Mouse (Mus musculus): ENCODE measurements around the gene Vac14. TPM values are rescaled to one million over a fixed set of nuclear protein-coding genes. Genes with fewer than 3 reads are reported as not detected.

Vac14 gene
- polyA plus RNA-seq, 1 experiment from 2014 or later = 20.1 TPM

- no peaks in the 10 kb centered on the region for H3K27me3 ChIP-seq (replicated peaks; ENCODE audit: control insufficient read depth, insufficient read depth, low read length)
- H3K4me1 ChIP-seq (ENCODE audit: control insufficient read depth, insufficient read depth, low read length) = peaks cover 25% of the 10 kb centered on the region
- H3K4me3 ChIP-seq (ENCODE audit: low read length) = no peak overlapping the region
- peak overlapping the region; percentile 9; the same call in 1 of the 2 replicates for H3K9ac ChIP-seq (ENCODE audit: low read depth, low read length)
- WGBS = 36% methylated on average over 7 of the region's 7 CpGs
- H3K36me3 ChIP-seq (ENCODE audit: control insufficient read depth, insufficient read depth, low read length) = peaks cover 16% of the 10 kb centered on the region
- H3K27ac ChIP-seq (ENCODE audit: low read length) = 0 out of 2 replicates have a peak overlapping the region, but pooled peaks have one; percentile 22
- no peaks in the 10 kb centered on the region for H3K9me3 ChIP-seq (ENCODE audit: control insufficient read depth, low read length)
- ATAC-seq = no peak
- H3K4me2 ChIP-seq (ENCODE audit: low read depth, low read length) = no peak overlapping the region
These were observed 106.9 kb downstream of the Vac14 start for GRCm38 (mm10) chr8:110725084-110725838.

GRCm38 (mm10) chr8:110726893-110727292, 108.5 kb downstream of the Vac14 start:
- WGBS = 16% methylated on average over 18 of the region's 18 CpGs
- H3K4me3 ChIP-seq (ENCODE audit: low read length) = no peak overlapping the region
- no peaks in the 10 kb centered on the region for H3K27me3 ChIP-seq (replicated peaks; ENCODE audit: control insufficient read depth, insufficient read depth, low read length)
- no peak overlapping the region for H3K9ac ChIP-seq (ENCODE audit: low read depth, low read length)
- peaks cover 20% of the 10 kb centered on the region for H3K4me1 ChIP-seq (ENCODE audit: control insufficient read depth, insufficient read depth, low read length)
- ATAC-seq = no peak
- peaks cover 18% of the 10 kb centered on the region for H3K36me3 ChIP-seq (ENCODE audit: control insufficient read depth, insufficient read depth, low read length)
- no peak overlapping the region for H3K4me2 ChIP-seq (ENCODE audit: low read depth, low read length)
- no peaks in the 10 kb centered on the region for H3K9me3 ChIP-seq (ENCODE audit: control insufficient read depth, low read length)
- H3K27ac ChIP-seq (ENCODE audit: low read length) = no peak overlapping the region

- WGBS = 89% methylated on average over 8 of the region's 8 CpGs
- no peak overlapping the region for H3K4me3 ChIP-seq (ENCODE audit: low read length)
- H3K9ac ChIP-seq (ENCODE audit: low read depth, low read length) = no peak overlapping the region
- H3K4me1 ChIP-seq (ENCODE audit: control insufficient read depth, insufficient read depth, low read length) = no peaks in the 10 kb centered on the region
- ATAC-seq = no peak
- no peak overlapping the region for H3K27ac ChIP-seq (ENCODE audit: low read length)
- no peaks in the 10 kb centered on the region for H3K27me3 ChIP-seq (replicated peaks; ENCODE audit: control insufficient read depth, insufficient read depth, low read length)
- peaks cover 26% of the 10 kb centered on the region for H3K36me3 ChIP-seq (ENCODE audit: control insufficient read depth, insufficient read depth, low read length)
- H3K9me3 ChIP-seq (ENCODE audit: control insufficient read depth, low read length) = no peaks in the 10 kb centered on the region
- H3K4me2 ChIP-seq (ENCODE audit: low read depth, low read length) = no peak overlapping the region
These were observed 113.0 kb downstream of the Vac14 start for GRCm38 (mm10) chr8:110731346-110731859.

GRCm38 (mm10) chr8:110733036-110733435, 114.7 kb downstream of the Vac14 start:
- Histone ChIP-seq H3K4me2 (ENCODE audit: low read depth, low read length) (no peak overlapping the region), H3K27ac (ENCODE audit: low read length) (no peak overlapping the region), H3K36me3 (ENCODE audit: control insufficient read depth, insufficient read depth, low read length) (peaks cover 32% of the 10 kb centered on the region), H3K4me3 (ENCODE audit: low read length) (no peak overlapping the region), H3K9ac (ENCODE audit: low read depth, low read length) (no peak overlapping the region), H3K9me3 (ENCODE audit: control insufficient read depth, low read length) (no peaks in the 10 kb centered on the region), H3K27me3 (replicated peaks; ENCODE audit: control insufficient read depth, insufficient read depth, low read length) (no peaks in the 10 kb centered on the region), H3K4me1 (ENCODE audit: control insufficient read depth, insufficient read depth, low read length) (no peaks in the 10 kb centered on the region)
- WGBS = 88% methylated on average over 8 of the region's 8 CpGs
- no peak for ATAC-seq

GRCm38 (mm10) chr8:110738591-110739195, 120.3 kb downstream of the Vac14 start:
- Histone ChIP-seq H3K4me2 (ENCODE audit: low read depth, low read length) (no peak overlapping the region), H3K4me3 (ENCODE audit: low read length) (no peak overlapping the region), H3K27ac (ENCODE audit: low read length) (no peak overlapping the region), H3K36me3 (ENCODE audit: control insufficient read depth, insufficient read depth, low read length) (peaks cover 23% of the 10 kb centered on the region), H3K4me1 (ENCODE audit: control insufficient read depth, insufficient read depth, low read length) (no peaks in the 10 kb centered on the region), H3K9ac (ENCODE audit: low read depth, low read length) (no peak overlapping the region), H3K27me3 (replicated peaks; ENCODE audit: control insufficient read depth, insufficient read depth, low read length) (no peaks in the 10 kb centered on the region), H3K9me3 (ENCODE audit: control insufficient read depth, low read length) (no peaks in the 10 kb centered on the region)
- no peak for ATAC-seq
- 91% methylated on average over 35 of the region's 35 CpGs for WGBS

GRCm38 (mm10) chr8:110740629-110741175, 122.3 kb downstream of the Vac14 start:
- no peak for ATAC-seq
- Histone ChIP-seq H3K27me3 (replicated peaks; ENCODE audit: control insufficient read depth, insufficient read depth, low read length) (no peaks in the 10 kb centered on the region), H3K9me3 (ENCODE audit: control insufficient read depth, low read length) (no peaks in the 10 kb centered on the region), H3K4me2 (ENCODE audit: low read depth, low read length) (no peak overlapping the region), H3K4me1 (ENCODE audit: control insufficient read depth, insufficient read depth, low read length) (no peaks in the 10 kb centered on the region), H3K9ac (ENCODE audit: low read depth, low read length) (no peak overlapping the region), H3K4me3 (ENCODE audit: low read length) (no peak overlapping the region), H3K27ac (ENCODE audit: low read length) (no peak overlapping the region), H3K36me3 (ENCODE audit: control insufficient read depth, insufficient read depth, low read length) (peaks cover 18% of the 10 kb centered on the region)
- WGBS = 85% methylated on average over 5 of the region's 5 CpGs

- 80% methylated on average over 15 of the region's 15 CpGs for WGBS
- no peak overlapping the region for H3K9ac ChIP-seq (ENCODE audit: low read depth, low read length)
- no peaks in the 10 kb centered on the region for H3K4me1 ChIP-seq (ENCODE audit: control insufficient read depth, insufficient read depth, low read length)
- no peak for ATAC-seq
- H3K36me3 ChIP-seq (ENCODE audit: control insufficient read depth, insufficient read depth, low read length) = peaks cover 17% of the 10 kb centered on the region
- H3K27ac ChIP-seq (ENCODE audit: low read length) = no peak overlapping the region
- no peaks in the 10 kb centered on the region for H3K27me3 ChIP-seq (replicated peaks; ENCODE audit: control insufficient read depth, insufficient read depth, low read length)
- no peaks in the 10 kb centered on the region for H3K9me3 ChIP-seq (ENCODE audit: control insufficient read depth, low read length)
- no peak overlapping the region for H3K4me3 ChIP-seq (ENCODE audit: low read length)
- no peak overlapping the region for H3K4me2 ChIP-seq (ENCODE audit: low read depth, low read length)
These were observed 123.5 kb downstream of the Vac14 start for GRCm38 (mm10) chr8:110741816-110742451.

GRCm38 (mm10) chr8:110742452-110742818, 124.0 kb downstream of the Vac14 start:
- Histone ChIP-seq H3K4me3 (ENCODE audit: low read length) (no peak overlapping the region), H3K27me3 (replicated peaks; ENCODE audit: control insufficient read depth, insufficient read depth, low read length) (no peaks in the 10 kb centered on the region), H3K9ac (ENCODE audit: low read depth, low read length) (no peak overlapping the region), H3K36me3 (ENCODE audit: control insufficient read depth, insufficient read depth, low read length) (peaks cover 15% of the 10 kb centered on the region), H3K4me1 (ENCODE audit: control insufficient read depth, insufficient read depth, low read length) (no peaks in the 10 kb centered on the region), H3K4me2 (ENCODE audit: low read depth, low read length) (no peak overlapping the region), H3K27ac (ENCODE audit: low read length) (no peak overlapping the region), H3K9me3 (ENCODE audit: control insufficient read depth, low read length) (no peaks in the 10 kb centered on the region)
- no peak for ATAC-seq
- 88% methylated on average over 5 of the region's 5 CpGs for WGBS

- 92% methylated on average over 10 of the region's 10 CpGs for WGBS
- H3K27me3 ChIP-seq (replicated peaks; ENCODE audit: control insufficient read depth, insufficient read depth, low read length) = no peaks in the 10 kb centered on the region
- H3K4me2 ChIP-seq (ENCODE audit: low read depth, low read length) = no peak overlapping the region
- no peak overlapping the region for H3K27ac ChIP-seq (ENCODE audit: low read length)
- H3K4me3 ChIP-seq (ENCODE audit: low read length) = no peak overlapping the region
- H3K36me3 ChIP-seq (ENCODE audit: control insufficient read depth, insufficient read depth, low read length) = no peaks in the 10 kb centered on the region
- H3K9me3 ChIP-seq (ENCODE audit: control insufficient read depth, low read length) = no peaks in the 10 kb centered on the region
- ATAC-seq = no peak
- H3K9ac ChIP-seq (ENCODE audit: low read depth, low read length) = no peak overlapping the region
- no peaks in the 10 kb centered on the region for H3K4me1 ChIP-seq (ENCODE audit: control insufficient read depth, insufficient read depth, low read length)
These were observed 126.8 kb downstream of the Vac14 start for GRCm38 (mm10) chr8:110745162-110745561.
